Mouse (Mus musculus) cerebellum, adult 2 months (tissue): ENCODE results near the gene Nrl.

Source experiments
- CTCF ChIP-seq: fragments of 200-500 bp; IDR thresholded peaks from 2 replicates; pipeline ENCODE4 v1.5.1; 2011; ENCODE audit warnings: low read depth, mild to moderate bottlenecking, control low read depth, low read length, moderate library complexity, borderline replicate concordance; ENCODE audit not compliant: insufficient read depth
- POLR2A ChIP-seq: fragments of 200-500 bp; IDR thresholded peaks from 2 replicates; pipeline ENCODE4 v1.6.1; 2011; ENCODE audit warnings: low read length, control low read depth, borderline replicate concordance; ENCODE audit not compliant: insufficient read depth

GRCm38 (mm10) chr14:55470806-55471205 lies 54.0 kb downstream of the Nrl start:
- TF ChIP-seq POLR2A (no peak), CTCF (no peak)
